Mouse (Mus musculus) embryonic stem cell, embryonic (primary cell): ENCODE data around the gene Eef1akmt4.

Source experiments
- CTCF ChIA-PET, 4 experiments: fragments of 300-600 bp in 2 of 4; fragments of 350-600 bp in 2 of 4; sonication (Branson Sonifier 250); formaldehyde crosslinking; loops; one replicate each; lab custom pipeline; 2022; ENCODE audit warnings: inconsistent platforms in 2 of 4; lab: Charles Lee
- POLR2A ChIA-PET, 4 experiments: fragments of 300-600 bp in 2 of 4; fragments of 350-600 bp in 2 of 4; sonication (Branson Sonifier 250); formaldehyde crosslinking; loops; one replicate each; lab custom pipeline; 2022; ENCODE audit warnings: antibody characterized with exemption in 4 of 4, inconsistent platforms in 1 of 4; lab: Charles Lee

Eef1akmt4 gene

GRCm38 (mm10) chr16:20651947-20652310 is 40.5 kb downstream of the Eef1akmt4 start:
- POLR2A ChIA-PET, result interaction anchor here in 3 of 4 experiments (0.6 to 4.8 kb wide), 28 partner anchors 7 to 154 kb away, joined by 3 to 53 read pairs (median 4); partner anchors contain the start of genes Eef1akmt4 (in 2 of the 3), Eif2b5 (in 2 of the 3), Gm49333 (in 2 of the 3) and Abcf3 (in 1 of the 3)
- CTCF ChIA-PET, result interaction anchor here in 2 of 4 experiments (0.5 to 0.6 kb wide), 2 partner anchors 18 to 57 kb away, joined by 3 read pairs; no protein-coding TSS in a partner anchor

DNA sequence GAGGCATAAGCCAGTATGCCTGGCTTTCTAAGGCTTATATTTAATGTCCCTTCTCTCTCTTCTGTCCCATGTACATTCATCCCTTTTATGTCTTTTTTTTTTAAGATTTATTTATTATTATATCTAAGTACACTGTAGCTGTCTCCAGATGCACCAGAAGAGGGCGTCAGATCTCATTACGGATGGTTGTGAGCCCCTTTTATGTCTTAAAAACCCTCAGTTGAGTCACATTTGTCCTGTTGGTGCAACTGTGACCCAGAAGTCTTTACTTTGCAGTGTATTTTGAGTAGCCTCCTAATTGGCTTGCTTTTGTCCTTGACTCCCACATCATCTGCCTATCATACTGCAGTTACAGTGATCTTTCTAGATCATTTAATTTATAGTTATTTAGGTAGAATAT is 41.9 kb downstream of the Eef1akmt4 start:
- ChIA-PET POLR2A (interaction anchor here in 2 of 4 experiments (0.8 to 4.8 kb wide), 6 partner anchors 15 to 138 kb away, joined by 3 to 53 read pairs (median 4); partner anchors contain the start of genes Eif4g1 (in 2 of the 2), Abcf3 (in 1 of the 2) and Ap2m1 (in 1 of the 2)), CTCF (interaction anchor here in 2 of 4 experiments (0.6 to 1.0 kb wide), 4 partner anchors 9 to 38 kb away, joined by 3 read pairs; no protein-coding TSS in a partner anchor)

DNA sequence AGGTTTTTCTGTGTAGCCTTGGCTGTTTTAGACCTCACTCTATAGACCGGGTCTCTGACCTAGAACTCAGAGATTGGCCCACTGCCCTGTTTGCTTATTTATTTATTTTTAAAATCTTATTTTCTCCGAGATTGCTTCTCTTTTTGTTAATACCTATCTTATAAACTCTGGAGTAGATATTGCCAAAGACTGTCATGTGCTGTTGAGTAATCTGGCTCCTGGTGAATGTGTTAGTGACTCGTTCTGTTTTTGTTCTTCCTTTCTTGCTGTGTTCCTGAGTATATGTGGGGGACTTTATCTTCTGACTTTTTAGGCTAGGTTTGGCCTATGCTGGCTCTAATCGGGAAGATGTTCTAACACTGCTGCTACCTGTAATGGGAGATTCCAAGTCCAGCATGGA is 46.3 kb downstream of the Eef1akmt4 start:
- POLR2A ChIA-PET, result interaction anchor here in 2 of 4 experiments (0.9 to 2.2 kb wide), 5 partner anchors 11 to 31 kb away, joined by 3 to 10 read pairs (median 5); partner anchors contain the start of gene Eif4g1 (in 2 of the 2)

GRCm38 (mm10) chr16:20668013-20668412 is 56.6 kb downstream of the Eef1akmt4 start, which contains the start of gene Eif4g1:
Gene Eif4g1, plus strand, starts transcription at chr16:20668313.
- ChIA-PET POLR2A (interaction anchor here in 3 of 4 experiments (0.6 to 7.1 kb wide), 21 partner anchors 8 to 1871 kb away, joined by 3 to 53 read pairs (median 4); partner anchors contain the start of genes Abcf3 (in 1 of the 3), Eif2b5 (in 1 of the 3) and Psmd2 (in 1 of the 3)), CTCF (interaction anchor here in 3 of 4 experiments (0.6 to 1.3 kb wide), 9 partner anchors 10 to 382 kb away, joined by 3 to 6 read pairs (median 4); no protein-coding TSS in a partner anchor)

More for the DNA sequence above, 46.3 kb downstream of the Eef1akmt4 start:
- CTCF ChIA-PET, result interaction anchor here in 2 of 4 experiments (0.7 to 1.5 kb wide), 2 partner anchors 10 to 149 kb away, joined by 6 to 8 read pairs; partner anchors contain the start of gene Eif4g1 (in 1 of the 2)
